Mouse (Mus musculus): ENCODE data around the gene Plcxd3.
"Not testable (repeated sequence)": the region's sequence is repeated elsewhere in the genome, so short reads cannot be mapped to it uniquely, and the experiment has no call there.

Plcxd3 gene

DNA sequence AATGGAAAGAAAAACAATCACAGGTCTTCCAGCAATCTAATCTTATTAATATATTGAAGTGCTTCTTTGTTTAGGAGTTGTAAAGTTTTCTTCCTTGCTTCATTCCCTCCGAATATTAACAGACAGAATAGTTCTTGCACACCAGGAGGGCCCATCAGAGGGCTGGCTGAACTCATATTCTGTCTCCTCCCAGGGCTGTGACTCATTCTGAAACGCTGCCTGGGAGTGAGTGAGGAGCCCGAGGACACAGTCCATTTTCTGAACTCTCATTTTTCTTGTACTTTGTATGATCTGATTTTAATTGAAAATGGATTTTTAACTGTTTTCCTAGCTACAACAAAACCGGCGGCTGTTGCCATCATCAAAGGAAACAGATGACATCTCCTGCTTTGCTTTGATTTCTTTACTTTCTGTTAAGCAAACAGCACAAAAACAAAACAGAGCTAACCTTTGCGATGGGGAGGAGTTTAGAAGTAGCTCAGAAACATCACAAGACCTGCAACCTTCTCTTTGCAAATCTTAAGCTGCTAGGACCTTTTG, 186.2 kb downstream of the Plcxd3 start:
- DNase-seq = peak; percentile 53

DNA sequence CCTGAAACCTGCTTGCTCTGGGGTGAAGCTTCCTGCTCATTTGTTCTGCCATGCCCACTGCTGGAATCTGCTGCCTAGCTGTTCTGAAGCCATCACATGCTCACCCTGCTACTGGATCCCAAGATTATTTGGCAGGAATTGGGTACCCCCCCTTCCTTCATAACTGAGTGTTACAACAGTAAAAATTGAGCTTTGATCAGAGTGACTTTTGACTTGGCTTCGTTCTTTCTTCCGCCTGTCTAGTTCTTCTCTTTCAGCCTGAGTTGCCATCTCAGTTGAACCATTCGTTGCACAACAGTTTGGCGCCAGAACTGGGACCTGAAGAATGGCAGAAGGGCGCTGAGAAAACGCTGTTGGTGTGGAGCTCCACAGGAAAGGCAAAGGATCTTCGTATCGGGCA, 220.2 kb downstream of the Plcxd3 start:
- not testable (repeated sequence) for DNase-seq

DNA sequence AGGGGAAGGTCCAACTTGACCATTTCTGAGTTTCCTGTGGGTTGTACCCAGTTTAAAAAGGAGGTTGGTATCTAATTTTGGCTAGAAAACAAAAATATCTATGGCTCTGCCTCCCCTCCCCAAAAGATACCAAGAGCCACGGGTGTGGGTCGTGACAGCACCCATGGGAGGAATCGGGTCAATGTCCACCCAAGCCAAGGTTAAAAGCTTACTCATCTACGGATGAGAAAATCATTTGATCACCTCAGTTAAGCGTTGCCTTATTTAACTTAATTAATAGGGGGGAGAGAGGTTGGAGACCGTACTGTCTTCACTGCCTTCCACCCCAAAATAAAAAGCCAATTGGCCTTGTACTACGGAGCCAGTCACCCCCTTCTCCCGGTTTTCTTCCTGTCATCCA, 223.4 kb downstream of the Plcxd3 start:
- not testable (repeated sequence) for DNase-seq

DNA sequence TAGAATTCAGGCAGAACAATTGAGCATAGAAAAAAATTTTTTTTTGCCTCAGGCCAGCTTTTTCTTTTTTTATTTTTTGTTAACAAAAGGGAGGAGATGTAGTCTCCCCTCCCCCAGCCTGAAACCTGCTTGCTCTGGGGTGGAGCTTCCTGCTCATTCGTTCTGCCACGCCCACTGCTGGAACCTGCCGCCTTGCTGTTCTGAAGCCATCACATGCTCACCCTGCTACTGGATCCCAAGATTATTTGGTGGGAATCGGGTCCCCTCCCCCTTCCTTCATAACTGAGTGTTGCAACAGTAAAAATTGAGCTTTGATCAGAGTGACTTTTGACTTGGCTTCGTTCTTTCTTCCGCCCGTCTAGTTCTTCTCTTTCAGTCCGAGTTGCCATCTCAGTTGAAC, 224.0 kb downstream of the Plcxd3 start:
- not testable (repeated sequence) for DNase-seq

DNA sequence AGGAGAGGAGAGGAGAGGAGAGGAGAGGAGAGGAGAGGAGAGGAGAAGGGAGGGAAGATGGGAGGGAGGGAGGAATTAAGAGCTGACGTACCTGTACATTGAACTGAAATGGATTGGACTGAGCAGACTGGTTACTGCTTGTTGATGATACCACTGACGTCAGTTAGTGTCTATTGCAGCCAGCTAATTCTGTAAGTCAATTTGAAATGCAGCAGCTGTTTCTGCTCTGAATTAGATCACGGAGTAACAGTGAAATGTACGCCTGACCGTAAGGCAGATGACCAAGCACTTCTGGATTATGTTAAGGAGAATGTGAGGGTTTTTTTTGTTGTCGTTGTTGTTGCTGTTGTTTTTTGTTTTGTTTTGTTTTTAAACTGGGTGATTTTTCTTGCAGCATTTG, 230.3 kb downstream of the Plcxd3 start:
- DNase-seq = no peak

Data from cerebellum, adult 8-10 months (tissue).